13 mouse cellular contexts compared by ENCODE assay signal in genomic region chr11:81148423-81148822, GRCm38 (mm10).
DNase-seq lines count a peak whose midpoint lies in the region; ATAC-seq and TF ChIP-seq lines count a peak whose summit lies in the region.
"Had no signal": no experiment of that assay in that cellular context is flagged by ENCODE, and none has a peak within 500 bp of the region (broad histone marks: within the 10 kb centered on the region; RNA-seq: fewer than 3 reads in every experiment).

No protein-coding gene starts in this region.

- H3K4me3 ChIP-seq in midbrain, embryonic 15.5 days, result no peak overlapping the region
- H3K4me3 ChIP-seq in midbrain, embryonic 11.5 days (ENCODE audit: low read depth, low read length), result no peak overlapping the region
- peak overlapping the region; percentile 11; the same call in 1 of the 2 replicates for H3K4me3 ChIP-seq in olfactory bulb, adult 2 months (ENCODE audit: insufficient read depth, low read depth, low read length)
- no peak overlapping the region for H3K4me3 ChIP-seq in heart, embryonic 11.5 days (ENCODE audit: low read depth, low read length)
- H3K4me3 ChIP-seq: hindbrain, embryonic 13.5 days; stomach, embryonic 15.5 days had no signal

- intact Hi-C loops in gastrocnemius, postnatal 36 days (cut with DNase I), result no loop called here

- peak overlapping the region; percentile 5; the same call in 1 of the 2 replicates for H3K4me2 ChIP-seq in midbrain, embryonic 15.5 days
- H3K4me2 ChIP-seq in midbrain, embryonic 11.5 days, result no peak overlapping the region
- no peak overlapping the region for H3K4me2 ChIP-seq in heart, embryonic 11.5 days
- H3K4me2 ChIP-seq: lung, embryonic 14.5 days; stomach, embryonic 15.5 days had no signal

- 70% methylated on average over 10 of the region's 10 CpGs for WGBS in midbrain, embryonic 15.5 days
- WGBS in midbrain, embryonic 11.5 days, result 73% methylated on average over 10 of the region's 10 CpGs
- 40% methylated on average over 10 of the region's 10 CpGs for WGBS in olfactory bulb, adult 2 months
- 67% methylated on average over 10 of the region's 10 CpGs for WGBS in heart, embryonic 11.5 days (ENCODE audit: insufficient replicate concordance)

- H3K36me3 ChIP-seq in midbrain, embryonic 15.5 days (replicated peaks), result no peaks in the 10 kb centered on the region
- no peaks in the 10 kb centered on the region for H3K36me3 ChIP-seq in midbrain, embryonic 11.5 days (ENCODE audit: control insufficient read depth, insufficient read depth, low read length)
- H3K36me3 ChIP-seq in heart, embryonic 11.5 days (ENCODE audit: control insufficient read depth, insufficient read depth, low read length), result no peaks in the 10 kb centered on the region
- H3K36me3 ChIP-seq: hindbrain, embryonic 13.5 days; stomach, embryonic 15.5 days had no signal

- H3K27ac ChIP-seq in midbrain, embryonic 15.5 days, result no peak overlapping the region
- no peak overlapping the region for H3K27ac ChIP-seq in midbrain, embryonic 11.5 days (ENCODE audit: low read depth, low read length)
- no peak overlapping the region for H3K27ac ChIP-seq in olfactory bulb, adult 2 months (ENCODE audit: insufficient read depth, low read depth, low read length)
- no peak overlapping the region for H3K27ac ChIP-seq in heart, embryonic 11.5 days (ENCODE audit: low read depth, low read length)
- H3K27ac ChIP-seq: hindbrain, embryonic 13.5 days; stomach, embryonic 15.5 days had no signal

- H3K9ac ChIP-seq in midbrain, embryonic 15.5 days, result no peak overlapping the region
- H3K9ac ChIP-seq in midbrain, embryonic 11.5 days (ENCODE audit: low read length), result no peak overlapping the region
- H3K9ac ChIP-seq in heart, embryonic 11.5 days (ENCODE audit: low read depth, low read length), result no peak overlapping the region
- H3K9ac ChIP-seq: hindbrain, embryonic 13.5 days; lung, embryonic 14.5 days; stomach, embryonic 15.5 days had no signal

- ATAC-seq in cerebellum, adult (ENCODE audit: insufficient number of reproducible peaks, low FRiP score, low TSS enrichment), result no peak
- no peak for ATAC-seq in midbrain, embryonic 15.5 days (replicated peaks)
- no peak for ATAC-seq in midbrain, embryonic 11.5 days (ENCODE audit: low FRiP score)
- no peak for ATAC-seq in heart, embryonic 11.5 days (replicated peaks; ENCODE audit: insufficient number of reproducible peaks, low FRiP score, low TSS enrichment)
- ATAC-seq: Patski had no signal

- DNase-seq in cerebellum, adult 11-12 months, result peak; percentile 38
- no peak for DNase-seq in midbrain, embryonic 11.5 days (ENCODE audit: low spot score, missing footprints)
- DNase-seq in frontal cortex, postnatal 10 days (ENCODE audit: low spot score in 2 of 2), result peak; percentile 43 to 50
- no peak for DNase-seq in gastrocnemius, postnatal 36 days
- DNase-seq: lung, embryonic 14.5 days; midbrain, embryonic 14.5 days had no signal

- H3K9me3 ChIP-seq in midbrain, embryonic 15.5 days, result no peaks in the 10 kb centered on the region
- H3K9me3 ChIP-seq in midbrain, embryonic 11.5 days (ENCODE audit: control insufficient read depth, low read length), result no peaks in the 10 kb centered on the region
- no peaks in the 10 kb centered on the region for H3K9me3 ChIP-seq in heart, embryonic 11.5 days (replicated peaks; ENCODE audit: control insufficient read depth, low read length)
- H3K9me3 ChIP-seq: hindbrain, embryonic 13.5 days; stomach, embryonic 15.5 days had no signal

- H3K27me3 ChIP-seq in midbrain, embryonic 15.5 days (replicated peaks), result peaks cover 13% of the 10 kb centered on the region
- peaks cover 17% of the 10 kb centered on the region for H3K27me3 ChIP-seq in midbrain, embryonic 11.5 days (ENCODE audit: control insufficient read depth, insufficient read depth, low read length)
- peaks cover 36% of the 10 kb centered on the region for H3K27me3 ChIP-seq in heart, embryonic 11.5 days (ENCODE audit: control insufficient read depth, insufficient read depth, low read length)

- TF ChIP-seq POLR2A in olfactory bulb, adult 2 months (IDR thresholded peaks at IDR 0.05; ENCODE audit: insufficient read depth, low read depth, low read length), result no peak

- peaks cover 31% of the 10 kb centered on the region for H3K4me1 ChIP-seq in midbrain, embryonic 15.5 days
- H3K4me1 ChIP-seq in midbrain, embryonic 11.5 days (ENCODE audit: control insufficient read depth, insufficient read depth, low read length), result peaks cover 9% of the 10 kb centered on the region
- H3K4me1 ChIP-seq in olfactory bulb, adult 2 months (ENCODE audit: control insufficient read depth, insufficient read depth, low read length), result peaks cover 18% of the 10 kb centered on the region
- H3K4me1 ChIP-seq in heart, embryonic 11.5 days (ENCODE audit: control insufficient read depth, insufficient read depth, low read length), result 0 out of 2 replicates have a peak, but pooled peaks cover 10% of the 10 kb centered on the region

- TF ChIP-seq CTCF in olfactory bulb, adult 2 months (IDR thresholded peaks at IDR 0.05; ENCODE audit: insufficient read depth, low read depth, low read length), result no peak

Comparison
In these comparisons a context has a peak if more than half of its experiments do, and no peak if none do; other contexts are left out.
1. DNase-seq: peak in cerebellum, adult 11-12 months (single experiment) and frontal cortex, postnatal 10 days (2 of 2); none in midbrain, embryonic 11.5 days (single experiment) and gastrocnemius, postnatal 36 days (0 of 2).